Mouse (Mus musculus) lung, postnatal 0 days (tissue): ENCODE data around the gene Acbd6. TPM values are rescaled to one million over a fixed set of nuclear protein-coding genes. Genes with fewer than 3 reads are reported as not detected.
A peak's percentile ranks its signal among the peaks of the same experiment; 100 is the strongest.

Experiments
- ATAC-seq: fragments of 200-750 bp; cut with Nextera tagmentation; 2 replicates; pipeline ENCODE4 v1.8.0; 2017; ENCODE audit warnings: moderate library complexity
- DNase-seq: peaks from one replicate; pipeline ENCODE4 v3.0.0-alpha.2; 2016; ENCODE audit warnings: low spot score
- H3K27ac ChIP-seq: fragments of 300-500 bp; sonication (generic); 2 replicates; pipeline ENCODE4 v1.5.1; 2014; ENCODE audit warnings: antibody characterized with exemption, mild to moderate bottlenecking, low read length, mixed read lengths
- H3K27me3 ChIP-seq: fragments of 300-500 bp; sonication (generic); replicated peaks from 2 replicates; pipeline ENCODE4 v1.6.1; 2014; ENCODE audit warnings: low read length, mixed read lengths; ENCODE audit not compliant: insufficient read depth
- H3K36me3 ChIP-seq: fragments of 300-500 bp; sonication (generic); 2 replicates; pipeline ENCODE4 v1.6.1; 2014; ENCODE audit warnings: low read length, mixed read lengths; ENCODE audit not compliant: insufficient read depth
- H3K4me1 ChIP-seq: fragments of 300-500 bp; sonication (generic); 2 replicates; pipeline ENCODE4 v1.6.1; 2014; ENCODE audit warnings: antibody characterized with exemption, low read depth, low read length, mixed read lengths; ENCODE audit not compliant: insufficient read depth
- H3K4me2 ChIP-seq: fragments of 300-500 bp; sonication (generic); replicated peaks from 2 replicates; pipeline ENCODE4 v1.6.1; 2014; ENCODE audit warnings: low read depth, mild to moderate bottlenecking, low read length, moderate library complexity, mixed read lengths
- H3K4me3 ChIP-seq: fragments of 300-500 bp; sonication (generic); 2 replicates; pipeline ENCODE4 v1.5.1; 2014; ENCODE audit warnings: low read depth, low read length
- H3K9ac ChIP-seq: fragments of 300-500 bp; sonication (generic); replicated peaks from 2 replicates; pipeline ENCODE4 v1.6.1; 2014; ENCODE audit warnings: low read depth, mild to moderate bottlenecking
- H3K9me3 ChIP-seq: fragments of 300-500 bp; sonication (generic); 2 replicates; pipeline ENCODE4 v1.6.1; 2016; ENCODE audit warnings: low read length, mixed read lengths
- CTCF ChIP-seq: IDR thresholded peaks from 2 replicates; pipeline ENCODE4 v1.5.1; 2016; ENCODE audit warnings: antibody characterized with exemption, mild to moderate bottlenecking
- EP300 ChIP-seq: IDR thresholded peaks from 2 replicates; pipeline ENCODE4 v1.6.1; 2016; ENCODE audit warnings: antibody characterized with exemption, mild to moderate bottlenecking, control low read depth
- WGBS: fragments of 180-500 bp; shearing (Covaris S2); extraction: QIAGEN DNeasy Blood & Tissue Kit; methylation state at CpG from one replicate; pipeline ENCODE4 v1.1.7; 2014; 5-methylcytosine and 5-hydroxymethylcytosine counted together
- polyA plus RNA-seq: library from polyadenylated mRNA; unstranded; fragments of >200 nt; fragmentation: Nextera tagmentation; extraction: Ambion mirVana; gene quantifications from 2 replicates; pipeline ENCODE4 v1.2.1, GENCODE M21; 2015

The Acbd6 gene
- polyA plus RNA-seq, 1 experiment from 2014 or later = 57.6 TPM

GRCm38 (mm10) chr1:155530561-155531457 lies 27.1 kb upstream of the Acbd6 start:
- DNase-seq = no peak
- Histone ChIP-seq H3K4me1 (no peaks in the 10 kb centered on the region), H3K4me3 (no peak overlapping the region), H3K27me3 (no peaks in the 10 kb centered on the region), H3K4me2 (no peak overlapping the region; the same call in 1 of the 2 replicates), H3K27ac (no peak overlapping the region), H3K9ac (no peak overlapping the region), H3K9me3 (no peaks in the 10 kb centered on the region), H3K36me3 (no peaks in the 10 kb centered on the region)
- 73% methylated on average over 21 of the region's 21 CpGs for WGBS
- TF ChIP-seq CTCF = no peak
- TF ChIP-seq EP300 = no peak
- no peak for ATAC-seq

GRCm38 (mm10) chr1:155532396-155532795 lies 25.5 kb upstream of the Acbd6 start:
- Histone ChIP-seq H3K27me3 (no peaks in the 10 kb centered on the region), H3K4me3 (no peak overlapping the region), H3K9me3 (no peaks in the 10 kb centered on the region), H3K4me2 (no peak overlapping the region), H3K27ac (no peak overlapping the region), H3K4me1 (no peaks in the 10 kb centered on the region), H3K9ac (no peak overlapping the region), H3K36me3 (no peaks in the 10 kb centered on the region)
- TF ChIP-seq CTCF = no peak
- no peak for TF ChIP-seq EP300
- WGBS = 89% methylated on average over 5 of the region's 5 CpGs
- no peak for ATAC-seq
- no peak for DNase-seq

- Histone ChIP-seq H3K4me2 (no peak overlapping the region), H3K27me3 (no peaks in the 10 kb centered on the region), H3K4me3 (no peak overlapping the region), H3K9ac (no peak overlapping the region), H3K4me1 (no peaks in the 10 kb centered on the region), H3K9me3 (no peaks in the 10 kb centered on the region), H3K36me3 (no peaks in the 10 kb centered on the region), H3K27ac (no peak overlapping the region)
- DNase-seq = peak; percentile 79
- TF ChIP-seq EP300 = 0 out of 2 replicates have a peak, but pooled peaks have one; percentile 18
- TF ChIP-seq CTCF = no peak
- WGBS = 38% methylated on average over 9 of the region's 9 CpGs
- peak; percentile 66 for ATAC-seq
These were observed 24.9 kb upstream of the Acbd6 start for GRCm38 (mm10) chr1:155532833-155533688.

- Histone ChIP-seq H3K27me3 (no peaks in the 10 kb centered on the region), H3K9me3 (no peaks in the 10 kb centered on the region), H3K4me3 (no peak overlapping the region), H3K27ac (no peak overlapping the region), H3K9ac (no peak overlapping the region), H3K4me1 (no peaks in the 10 kb centered on the region), H3K4me2 (no peak overlapping the region), H3K36me3 (no peaks in the 10 kb centered on the region)
- WGBS = 64% methylated on average over 3 of the region's 3 CpGs
- peak; percentile 35; the same call in 1 of the 2 replicates for ATAC-seq
- no peak for DNase-seq
- TF ChIP-seq EP300 = no peak
- TF ChIP-seq CTCF = no peak
These were observed 24.3 kb upstream of the Acbd6 start for GRCm38 (mm10) chr1:155533689-155533965.

- 3% methylated on average over 2 of the region's 2 CpGs for WGBS
- Histone ChIP-seq H3K4me3 (no peak overlapping the region), H3K9me3 (no peaks in the 10 kb centered on the region), H3K27ac (no peak overlapping the region), H3K4me1 (no peaks in the 10 kb centered on the region), H3K9ac (no peak overlapping the region), H3K4me2 (no peak overlapping the region), H3K36me3 (no peaks in the 10 kb centered on the region), H3K27me3 (no peaks in the 10 kb centered on the region)
- TF ChIP-seq CTCF = peak; percentile 92
- TF ChIP-seq EP300 = no peak
- peak; percentile 40; the same call in 1 of the 2 replicates for ATAC-seq
- DNase-seq = peak; percentile 83
These were observed 20.8 kb upstream of the Acbd6 start for GRCm38 (mm10) chr1:155537005-155537642.

GRCm38 (mm10) chr1:155538006-155538405 lies 19.9 kb upstream of the Acbd6 start:
- 62% methylated on average over 7 of the region's 7 CpGs for WGBS

More at GRCm38 (mm10) chr1:155538006-155538405, 19.9 kb upstream of the Acbd6 start:
- ATAC-seq (no peak), DNase-seq (no peak)
- Histone ChIP-seq H3K4me2 (no peak overlapping the region), H3K9me3 (no peaks in the 10 kb centered on the region), H3K27ac (no peak overlapping the region), H3K9ac (no peak overlapping the region), H3K27me3 (no peaks in the 10 kb centered on the region), H3K36me3 (no peaks in the 10 kb centered on the region), H3K4me3 (no peak overlapping the region), H3K4me1 (no peaks in the 10 kb centered on the region)
- no peak for TF ChIP-seq EP300
- TF ChIP-seq CTCF = no peak
